Mouse (Mus musculus) G1E (cell line): ENCODE data around the gene Zwilch. TPM values are rescaled to one million over a fixed set of nuclear protein-coding genes. Genes with fewer than 3 reads are reported as not detected.
"Not testable (repeated sequence)": the region's sequence is repeated elsewhere in the genome, so short reads cannot be mapped to it uniquely, and the experiment has no call there.

Experiments
- ATAC-seq: 2 replicates; pipeline ENCODE4 v1.8.0; 2016; ENCODE audit warnings: mild to moderate bottlenecking; ENCODE audit not compliant: insufficient number of reproducible peaks, poor library complexity, low FRiP score, severe bottlenecking; ENCODE audit errors: extremely low read depth
- DNase-seq: peaks from one replicate; pipeline ENCODE4 v3.0.0; 2012; ENCODE audit warnings: low spot score
- H3K27me3 ChIP-seq: 2 replicates; pipeline ENCODE4 v1.6.1; 2012; ENCODE audit warnings: mild to moderate bottlenecking, low read length, inconsistent platforms; ENCODE audit not compliant: insufficient read depth
- H3K36me3 ChIP-seq: replicated peaks from 2 replicates; pipeline ENCODE3; 2012; ENCODE audit warnings: mild to moderate bottlenecking, inconsistent platforms
- H3K4me1 ChIP-seq: 2 replicates; pipeline ENCODE4 v1.6.1; 2012; ENCODE audit warnings: low read depth, low read length, inconsistent platforms, mixed read lengths; ENCODE audit not compliant: insufficient read depth
- H3K4me3 ChIP-seq: 2 replicates; pipeline ENCODE4 v1.5.1; 2012; ENCODE audit warnings: low read depth, mild to moderate bottlenecking, inconsistent platforms, low read length, moderate library complexity, mixed read lengths
- H3K9me3 ChIP-seq: replicated peaks from 2 replicates; pipeline ENCODE4 v1.6.1; 2012; ENCODE audit warnings: inconsistent platforms
- CTCF ChIP-seq: IDR thresholded peaks from 2 replicates; pipeline ENCODE4 v1.5.1; 2012; ENCODE audit warnings: low read depth, low read length, inconsistent platforms, mixed read lengths
- GATA1 ChIP-seq: IDR thresholded peaks from 2 replicates; pipeline ENCODE4 v1.6.1; 2012; ENCODE audit warnings: borderline replicate concordance, low read length, inconsistent platforms, mixed read lengths
- GATA2 ChIP-seq: IDR thresholded peaks from 2 replicates; pipeline ENCODE4 v1.6.1; 2012; ENCODE audit warnings: low read depth, low read length, inconsistent platforms, borderline replicate concordance
- POLR2AphosphoS5 ChIP-seq: IDR thresholded peaks from 2 replicates; pipeline ENCODE4 v1.6.1; 2012; ENCODE audit warnings: low read depth, low read length, inconsistent platforms; ENCODE audit not compliant: insufficient replicate concordance
- TAL1 ChIP-seq: conservative IDR thresholded peaks from 2 replicates; pipeline ENCODE4 v1.6.1; 2012; ENCODE audit warnings: low read depth, low read length, inconsistent platforms, mixed read lengths
- polyA plus RNA-seq: library from polyadenylated mRNA; stranded (reverse); fragments of >175 nt; gene quantifications from 2 replicates; pipeline ENCODE4 v1.2.3, GENCODE M21; 2012
- total RNA-seq, 2 experiments: library from RNA; stranded (forward) in 1 of 2; stranded (reverse) in 1 of 2; fragments of 200-1000 nt in 1 of 2; fragments of >200 nt in 1 of 2; fragmentation: Nextera tagmentation in 1 of 2; gene quantifications; 2 replicates each; pipeline ENCODE4 v1.2.3; 2014 to 2017

Gene Zwilch
- total and polyA plus RNA-seq, 3 experiments, result 14.2 to 189 (median 163) TPM

- H3K4me3 ChIP-seq, result no peak overlapping the region
- no peaks in the 10 kb centered on the region for H3K4me1 ChIP-seq
- no peaks in the 10 kb centered on the region for H3K27me3 ChIP-seq
- ATAC-seq, result no peak
- no peak for DNase-seq
- TF ChIP-seq GATA2 (no peak), POLR2AphosphoS5 (no peak), TAL1 (no peak), GATA1 (no peak), CTCF (no peak)
- peaks cover 93% of the 10 kb centered on the region for H3K36me3 ChIP-seq
- H3K9me3 ChIP-seq, result no peaks in the 10 kb centered on the region
Measured at GRCm38 (mm10) chr9:64199897-64200296, 27.0 kb upstream of the Zwilch start.

GRCm38 (mm10) chr9:64198763-64199418 is 26.0 kb upstream of the Zwilch start:
- H3K36me3 ChIP-seq, result peaks cover 95% of the 10 kb centered on the region
- DNase-seq, H3K9me3 ChIP-seq, H3K27me3 ChIP-seq, ATAC-seq, H3K4me1 ChIP-seq, H3K4me3 ChIP-seq: not testable (repeated sequence)

- H3K36me3 ChIP-seq, result peaks cover 96% of the 10 kb centered on the region
Measured at GRCm38 (mm10) chr9:64198068-64198762, 25.3 kb upstream of the Zwilch start.

GRCm38 (mm10) chr9:64197524-64197923 is 24.6 kb upstream of the Zwilch start:
- no peaks in the 10 kb centered on the region for H3K27me3 ChIP-seq
- no peak overlapping the region for H3K4me3 ChIP-seq
- H3K4me1 ChIP-seq, result no peaks in the 10 kb centered on the region
- H3K9me3 ChIP-seq, result no peaks in the 10 kb centered on the region
- TF ChIP-seq GATA2 (no peak), TAL1 (no peak), CTCF (no peak), GATA1 (no peak), POLR2AphosphoS5 (no peak)
- peaks cover 96% of the 10 kb centered on the region for H3K36me3 ChIP-seq
- ATAC-seq (no peak), DNase-seq (no peak)

More at GRCm38 (mm10) chr9:64198068-64198762, 25.3 kb upstream of the Zwilch start:
- ATAC-seq (no peak), DNase-seq (no peak)
- Histone ChIP-seq H3K9me3 (no peaks in the 10 kb centered on the region), H3K27me3 (no peaks in the 10 kb centered on the region), H3K4me1 (no peaks in the 10 kb centered on the region), H3K4me3 (no peak overlapping the region)
- TF ChIP-seq POLR2AphosphoS5 (no peak), CTCF (no peak), GATA2 (no peak), GATA1 (no peak), TAL1 (no peak)

GRCm38 (mm10) chr9:64195554-64195953 is 22.6 kb upstream of the Zwilch start:
- H3K36me3 ChIP-seq, result peaks cover 94% of the 10 kb centered on the region
- no peaks in the 10 kb centered on the region for H3K9me3 ChIP-seq
- no peaks in the 10 kb centered on the region for H3K4me1 ChIP-seq
- no peak for TF ChIP-seq GATA2
- TF ChIP-seq TAL1, result no peak
- TF ChIP-seq CTCF, result no peak
- TF ChIP-seq POLR2AphosphoS5, result no peak
- no peak for TF ChIP-seq GATA1
- H3K4me3 ChIP-seq, result no peak overlapping the region
- no peaks in the 10 kb centered on the region for H3K27me3 ChIP-seq
- no peak for DNase-seq
- no peak for ATAC-seq

GRCm38 (mm10) chr9:64193879-64194278 is 21.0 kb upstream of the Zwilch start:
- no peak for DNase-seq
- Histone ChIP-seq H3K9me3 (no peaks in the 10 kb centered on the region), H3K27me3 (no peaks in the 10 kb centered on the region), H3K4me1 (no peaks in the 10 kb centered on the region), H3K4me3 (no peak overlapping the region), H3K36me3 (peaks cover 95% of the 10 kb centered on the region)
- TF ChIP-seq POLR2AphosphoS5 (no peak), GATA2 (no peak), TAL1 (no peak), CTCF (no peak), GATA1 (no peak)
- no peak for ATAC-seq
